Mouse (Mus musculus): ENCODE results near the gene Fam189a1. TPM values are rescaled to one million over a fixed set of nuclear protein-coding genes. Genes with fewer than 3 reads are reported as not detected.

Gene Fam189a1
- polyA plus RNA-seq, 1 experiment, result not detected

GRCm38 (mm10) chr7:65031195-65031594 is 125.2 kb downstream of the Fam189a1 start:
- H3K9ac ChIP-seq (ENCODE audit: low read depth, poor library complexity, severe bottlenecking), result no peak overlapping the region
- H3K9me3 ChIP-seq (replicated peaks; ENCODE audit: control insufficient read depth, insufficient read depth, low read length, poor library complexity, severe bottlenecking), result no peaks in the 10 kb centered on the region
- no peaks in the 10 kb centered on the region for H3K36me3 ChIP-seq (ENCODE audit: control insufficient read depth, insufficient read depth, low read length, poor library complexity, severe bottlenecking)

GRCm38 (mm10) chr7:65029985-65030384 is 126.4 kb downstream of the Fam189a1 start:
- Histone ChIP-seq H3K4me1 (ENCODE audit: control insufficient read depth, insufficient read depth, low read length) (no peaks in the 10 kb centered on the region), H3K9me3 (replicated peaks; ENCODE audit: control insufficient read depth, insufficient read depth, low read length, poor library complexity, severe bottlenecking) (no peaks in the 10 kb centered on the region), H3K4me3 (ENCODE audit: low read depth, low read length) (no peak overlapping the region), H3K27ac (ENCODE audit: insufficient read depth, low read length) (no peak overlapping the region), H3K36me3 (ENCODE audit: control insufficient read depth, insufficient read depth, low read length, poor library complexity, severe bottlenecking) (no peaks in the 10 kb centered on the region), H3K9ac (ENCODE audit: low read depth, poor library complexity, severe bottlenecking) (no peak overlapping the region), H3K27me3 (ENCODE audit: control insufficient read depth, insufficient read depth, low read length, poor library complexity, severe bottlenecking) (no peaks in the 10 kb centered on the region)
- TF ChIP-seq CTCF (IDR thresholded peaks at IDR 0.05; ENCODE audit: low read depth, low read length) (no peak), POLR2A (IDR thresholded peaks at IDR 0.05; ENCODE audit: insufficient read depth, low read length) (no peak), EP300 (IDR thresholded peaks at IDR 0.05; ENCODE audit: insufficient read depth, low read depth, low read length) (no peak)

More at GRCm38 (mm10) chr7:65031195-65031594, 125.2 kb downstream of the Fam189a1 start:
- TF ChIP-seq POLR2A (IDR thresholded peaks at IDR 0.05; ENCODE audit: insufficient read depth, low read length) (no peak), CTCF (IDR thresholded peaks at IDR 0.05; ENCODE audit: low read depth, low read length) (no peak), EP300 (IDR thresholded peaks at IDR 0.05; ENCODE audit: insufficient read depth, low read depth, low read length) (no peak)
- H3K4me1 ChIP-seq (ENCODE audit: control insufficient read depth, insufficient read depth, low read length), result no peaks in the 10 kb centered on the region
- no peak overlapping the region for H3K27ac ChIP-seq (ENCODE audit: insufficient read depth, low read length)
- H3K4me3 ChIP-seq (ENCODE audit: low read depth, low read length), result no peak overlapping the region
- no peaks in the 10 kb centered on the region for H3K27me3 ChIP-seq (ENCODE audit: control insufficient read depth, insufficient read depth, low read length, poor library complexity, severe bottlenecking)

GRCm38 (mm10) chr7:65021298-65021697 is 135.1 kb downstream of the Fam189a1 start:
- Histone ChIP-seq H3K27me3 (ENCODE audit: control insufficient read depth, insufficient read depth, low read length, poor library complexity, severe bottlenecking) (no peaks in the 10 kb centered on the region), H3K9me3 (replicated peaks; ENCODE audit: control insufficient read depth, insufficient read depth, low read length, poor library complexity, severe bottlenecking) (no peaks in the 10 kb centered on the region; the same call in 1 of the 2 replicates), H3K4me1 (ENCODE audit: control insufficient read depth, insufficient read depth, low read length) (no peaks in the 10 kb centered on the region), H3K4me3 (ENCODE audit: low read depth, low read length) (no peak overlapping the region), H3K36me3 (ENCODE audit: control insufficient read depth, insufficient read depth, low read length, poor library complexity, severe bottlenecking) (no peaks in the 10 kb centered on the region), H3K9ac (ENCODE audit: low read depth, poor library complexity, severe bottlenecking) (no peak overlapping the region), H3K27ac (ENCODE audit: insufficient read depth, low read length) (no peak overlapping the region)
- TF ChIP-seq EP300 (IDR thresholded peaks at IDR 0.05; ENCODE audit: insufficient read depth, low read depth, low read length) (no peak), POLR2A (IDR thresholded peaks at IDR 0.05; ENCODE audit: insufficient read depth, low read length) (no peak), CTCF (IDR thresholded peaks at IDR 0.05; ENCODE audit: low read depth, low read length) (no peak)

GRCm38 (mm10) chr7:65018036-65018679 is 138.2 kb downstream of the Fam189a1 start:
- Histone ChIP-seq H3K27ac (ENCODE audit: insufficient read depth, low read length) (no peak overlapping the region), H3K4me3 (ENCODE audit: low read depth, low read length) (no peak overlapping the region), H3K27me3 (ENCODE audit: control insufficient read depth, insufficient read depth, low read length, poor library complexity, severe bottlenecking) (no peaks in the 10 kb centered on the region), H3K4me1 (ENCODE audit: control insufficient read depth, insufficient read depth, low read length) (no peaks in the 10 kb centered on the region), H3K9me3 (replicated peaks; ENCODE audit: control insufficient read depth, insufficient read depth, low read length, poor library complexity, severe bottlenecking) (peaks cover 4% of the 10 kb centered on the region; the same call in 1 of the 2 replicates), H3K9ac (ENCODE audit: low read depth, poor library complexity, severe bottlenecking) (no peak overlapping the region), H3K36me3 (ENCODE audit: control insufficient read depth, insufficient read depth, low read length, poor library complexity, severe bottlenecking) (no peaks in the 10 kb centered on the region)
- no peak for TF ChIP-seq POLR2A (IDR thresholded peaks at IDR 0.05; ENCODE audit: insufficient read depth, low read length)
- no peak for TF ChIP-seq EP300 (IDR thresholded peaks at IDR 0.05; ENCODE audit: insufficient read depth, low read depth, low read length)
- no peak for TF ChIP-seq CTCF (IDR thresholded peaks at IDR 0.05; ENCODE audit: low read depth, low read length)

- Histone ChIP-seq H3K36me3 (ENCODE audit: control insufficient read depth, insufficient read depth, low read length, poor library complexity, severe bottlenecking) (no peaks in the 10 kb centered on the region), H3K27me3 (ENCODE audit: control insufficient read depth, insufficient read depth, low read length, poor library complexity, severe bottlenecking) (no peaks in the 10 kb centered on the region), H3K9ac (ENCODE audit: low read depth, poor library complexity, severe bottlenecking) (no peak overlapping the region), H3K9me3 (replicated peaks; ENCODE audit: control insufficient read depth, insufficient read depth, low read length, poor library complexity, severe bottlenecking) (peaks cover 4% of the 10 kb centered on the region; the same call in 1 of the 2 replicates), H3K27ac (ENCODE audit: insufficient read depth, low read length) (no peak overlapping the region), H3K4me3 (ENCODE audit: low read depth, low read length) (no peak overlapping the region), H3K4me1 (ENCODE audit: control insufficient read depth, insufficient read depth, low read length) (no peaks in the 10 kb centered on the region)
- TF ChIP-seq CTCF (IDR thresholded peaks at IDR 0.05; ENCODE audit: low read depth, low read length), result no peak
- no peak for TF ChIP-seq EP300 (IDR thresholded peaks at IDR 0.05; ENCODE audit: insufficient read depth, low read depth, low read length)
- TF ChIP-seq POLR2A (IDR thresholded peaks at IDR 0.05; ENCODE audit: insufficient read depth, low read length), result no peak
These were observed 139.0 kb downstream of the Fam189a1 start for GRCm38 (mm10) chr7:65017348-65017747.

GRCm38 (mm10) chr7:65011133-65011532 is 145.2 kb downstream of the Fam189a1 start:
- H3K9ac ChIP-seq (ENCODE audit: low read depth, poor library complexity, severe bottlenecking), result no peak overlapping the region
- H3K36me3 ChIP-seq (ENCODE audit: control insufficient read depth, insufficient read depth, low read length, poor library complexity, severe bottlenecking), result no peaks in the 10 kb centered on the region
- no peaks in the 10 kb centered on the region for H3K4me1 ChIP-seq (ENCODE audit: control insufficient read depth, insufficient read depth, low read length)
- 0 out of 2 replicates have a peak, but pooled peaks cover 4% of the 10 kb centered on the region for H3K9me3 ChIP-seq (replicated peaks; ENCODE audit: control insufficient read depth, insufficient read depth, low read length, poor library complexity, severe bottlenecking)
- TF ChIP-seq POLR2A (IDR thresholded peaks at IDR 0.05; ENCODE audit: insufficient read depth, low read length), result no peak
- no peak for TF ChIP-seq EP300 (IDR thresholded peaks at IDR 0.05; ENCODE audit: insufficient read depth, low read depth, low read length)
- TF ChIP-seq CTCF (IDR thresholded peaks at IDR 0.05; ENCODE audit: low read depth, low read length), result no peak
- no peak overlapping the region for H3K4me3 ChIP-seq (ENCODE audit: low read depth, low read length)
- no peak overlapping the region for H3K27ac ChIP-seq (ENCODE audit: insufficient read depth, low read length)
- H3K27me3 ChIP-seq (ENCODE audit: control insufficient read depth, insufficient read depth, low read length, poor library complexity, severe bottlenecking), result no peaks in the 10 kb centered on the region

All from ES-Bruce4 (cell line).